Mouse (Mus musculus): Measurements from ENCODE around the gene Gm49355.
"Not testable (repeated sequence)": the region's sequence is repeated elsewhere in the genome, so short reads cannot be mapped to it uniquely, and the experiment has no call there.

The Gm49355 gene

GRCm38 (mm10) chr14:12283641-12284040 lies at the start of gene Gm49355:
Gene Gm49355 (plus strand): TSS chr14:12283976.
- DNase-seq (ENCODE audit: low spot score in 2 of 2) = no peak

GRCm38 (mm10) chr14:12243726-12244125 lies 40.0 kb upstream of the Gm49355 start:
- no peak for DNase-seq (ENCODE audit: low spot score in 2 of 2)

DNA sequence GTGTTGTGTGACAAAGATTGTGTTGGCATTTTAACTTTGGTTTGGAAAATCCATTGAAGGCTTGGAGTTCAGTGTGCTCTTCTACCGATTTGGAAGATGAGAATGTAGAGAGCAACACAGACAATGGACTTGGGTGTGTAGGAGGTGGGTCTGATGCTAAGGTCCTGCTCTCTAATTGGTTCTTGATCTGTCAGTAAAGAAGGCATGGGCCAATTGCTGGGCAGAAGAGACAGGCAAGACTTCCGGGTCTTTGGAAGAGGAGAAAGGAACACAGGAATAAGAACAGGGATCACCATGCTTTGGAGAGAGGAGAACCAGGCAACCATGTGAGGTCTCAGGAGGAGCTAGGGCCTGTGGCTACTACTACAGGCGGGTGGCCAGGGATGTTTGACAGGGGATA lies 7.7 kb upstream of the Gm49355 start:
- no peak for DNase-seq (ENCODE audit: low spot score in 2 of 2)

DNA sequence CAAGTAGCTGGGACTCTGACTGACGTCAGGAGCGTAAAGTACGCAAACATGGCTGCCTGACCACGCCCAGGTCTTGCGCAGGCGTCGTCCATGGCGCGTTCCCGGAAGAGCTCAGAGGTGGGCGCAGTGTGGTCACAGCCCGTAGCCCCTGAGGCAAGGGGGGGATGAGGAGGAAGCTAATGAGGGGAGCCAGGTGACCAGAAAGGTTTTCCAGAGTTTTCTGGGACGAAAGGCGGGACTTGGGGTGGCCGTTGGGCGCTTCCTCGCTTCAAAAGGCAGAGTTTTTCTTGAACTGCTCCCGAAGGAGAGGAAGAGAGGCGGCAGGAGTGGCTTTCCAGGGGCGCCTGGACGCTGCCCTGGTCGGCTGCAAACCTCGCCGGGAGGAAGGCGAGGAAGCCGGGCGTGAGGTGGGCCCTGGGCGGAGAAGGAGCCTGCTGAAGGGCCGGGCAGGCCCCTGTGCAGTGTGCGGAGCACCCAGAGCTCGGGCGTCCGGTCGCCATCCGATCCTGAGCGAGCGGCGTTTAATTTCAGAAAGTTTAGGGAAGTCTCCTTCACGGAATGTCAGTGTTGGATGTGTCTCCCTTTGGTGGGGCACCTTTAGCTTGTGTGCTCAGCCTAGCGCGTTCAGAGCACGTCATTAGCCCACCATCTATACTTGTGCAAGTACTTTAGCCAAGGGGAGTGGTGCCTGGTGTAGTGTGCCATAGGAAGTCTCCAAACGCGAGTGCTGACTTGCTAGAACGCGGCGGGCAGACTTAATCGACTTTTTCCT lies 551 bp downstream of the Gm49355 start, which contains the start of gene 3830406C13Rik:
Gene 3830406C13Rik, plus strand, starts transcription at position 33 of the 772 bp plus-strand sequence.
- DNase-seq (ENCODE audit: low spot score in 2 of 2) = peak; percentile 72 to 84

DNA sequence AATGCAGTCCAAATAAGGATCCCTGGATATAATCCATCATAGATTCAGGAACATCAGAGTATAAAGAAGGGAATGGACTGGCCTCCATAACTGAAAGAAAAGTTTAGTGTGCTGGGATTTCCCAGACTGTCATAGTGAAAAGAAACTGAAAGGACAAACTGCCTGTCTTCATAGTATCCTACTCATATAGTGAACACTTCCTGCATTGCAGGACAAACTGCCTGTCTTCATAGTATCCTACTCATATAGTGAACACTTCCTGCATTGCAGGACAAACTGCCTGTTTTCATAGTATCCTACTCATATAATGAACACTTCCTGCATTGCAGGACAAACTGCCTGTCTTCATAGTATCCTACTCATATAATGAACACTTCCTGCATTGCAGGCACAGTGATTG lies 6.0 kb downstream of the Gm49355 start:
- DNase-seq (ENCODE audit: low spot score in 2 of 2) = not testable (repeated sequence)

DNA sequence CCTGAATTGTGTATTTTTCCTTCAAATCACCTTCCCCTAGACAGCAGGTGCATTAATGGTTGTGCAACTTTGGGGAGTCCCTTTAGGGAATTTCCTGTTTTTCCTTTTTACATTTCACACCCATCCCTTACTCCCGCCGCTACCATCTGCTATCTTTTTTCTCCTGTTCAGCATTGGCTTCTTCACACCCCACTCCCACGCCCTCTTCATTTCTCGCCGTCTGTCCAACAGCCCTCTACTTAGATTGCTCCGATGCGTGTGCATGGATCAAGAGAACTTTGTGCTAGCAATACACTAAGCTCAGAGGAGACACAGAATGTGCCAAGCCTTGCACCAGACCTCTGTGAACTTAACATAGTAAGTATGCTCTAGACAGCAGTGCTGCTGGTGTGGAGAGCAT lies 12.6 kb downstream of the Gm49355 start:
- DNase-seq (ENCODE audit: low spot score in 2 of 2) = peak; percentile 46 to 50

GRCm38 (mm10) chr14:12299171-12299570 lies 15.4 kb downstream of the Gm49355 start:
- DNase-seq (ENCODE audit: low spot score in 2 of 2) = no peak

DNA sequence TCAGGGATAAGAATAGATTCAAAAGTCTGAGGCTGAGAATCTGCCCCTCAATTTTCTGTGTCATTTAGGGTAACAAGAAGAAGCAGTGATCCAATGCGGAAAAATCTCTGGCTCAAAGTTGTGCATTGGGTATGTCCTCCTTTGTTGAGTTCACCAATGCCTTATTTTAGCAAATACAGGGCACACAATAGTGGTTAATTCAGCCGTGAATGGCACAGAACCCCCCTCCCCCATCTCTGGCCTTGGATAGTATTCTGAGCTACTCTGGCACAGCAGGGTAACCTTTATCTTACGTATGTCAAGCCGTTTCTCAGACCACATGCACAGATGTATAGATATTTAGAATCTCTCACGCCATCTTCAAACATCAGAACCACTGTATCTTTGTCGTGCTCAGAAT lies 15.9 kb downstream of the Gm49355 start:
- no peak for DNase-seq (ENCODE audit: low spot score in 2 of 2)

- DNase-seq (ENCODE audit: low spot score in 2 of 2) = no peak
Observed at GRCm38 (mm10) chr14:12300275-12300674, 16.5 kb downstream of the Gm49355 start.

DNA sequence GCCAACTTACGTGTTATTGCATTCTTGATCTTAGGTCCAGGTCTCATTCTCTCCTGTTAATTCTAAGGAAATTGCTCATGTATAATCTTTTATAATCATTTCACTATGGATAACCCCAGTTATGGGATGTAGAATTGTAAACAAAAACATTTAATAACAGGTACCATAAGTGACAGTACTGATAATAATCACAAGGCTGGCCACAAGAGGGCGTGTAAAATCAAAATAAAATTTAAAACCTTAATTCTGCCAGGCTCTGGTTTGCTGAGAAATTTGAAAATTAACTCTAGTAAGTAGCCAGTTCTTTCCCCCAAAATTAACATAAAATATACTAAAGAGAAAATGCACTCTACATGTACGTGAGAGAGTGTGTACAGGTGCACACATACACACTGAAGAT lies 16.9 kb downstream of the Gm49355 start:
- DNase-seq (ENCODE audit: low spot score in 2 of 2) = no peak

GRCm38 (mm10) chr14:12303106-12303505 lies 19.3 kb downstream of the Gm49355 start:
- DNase-seq (ENCODE audit: low spot score in 2 of 2) = no peak

DNA sequence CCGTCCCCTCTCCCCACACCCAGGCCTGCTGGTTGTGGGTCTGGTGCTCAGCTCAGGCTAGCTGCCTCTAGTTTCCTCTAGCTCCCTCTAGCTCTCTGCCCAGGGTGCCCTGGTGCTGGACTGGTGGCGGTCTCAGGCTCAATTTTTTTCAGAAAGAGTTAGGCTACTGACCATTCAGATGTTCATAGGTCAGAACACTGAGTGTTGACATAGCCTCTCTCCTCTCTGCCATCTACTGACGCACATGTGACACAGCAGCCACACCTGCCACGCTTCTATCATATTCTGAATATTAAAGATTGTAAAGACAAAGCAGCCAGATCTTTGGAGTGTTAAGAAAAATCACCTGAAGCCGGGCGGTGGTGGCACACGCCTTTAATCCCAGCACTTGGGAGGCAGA lies 49.8 kb downstream of the Gm49355 start:
- no peak for DNase-seq (ENCODE audit: low spot score in 2 of 2)

DNA sequence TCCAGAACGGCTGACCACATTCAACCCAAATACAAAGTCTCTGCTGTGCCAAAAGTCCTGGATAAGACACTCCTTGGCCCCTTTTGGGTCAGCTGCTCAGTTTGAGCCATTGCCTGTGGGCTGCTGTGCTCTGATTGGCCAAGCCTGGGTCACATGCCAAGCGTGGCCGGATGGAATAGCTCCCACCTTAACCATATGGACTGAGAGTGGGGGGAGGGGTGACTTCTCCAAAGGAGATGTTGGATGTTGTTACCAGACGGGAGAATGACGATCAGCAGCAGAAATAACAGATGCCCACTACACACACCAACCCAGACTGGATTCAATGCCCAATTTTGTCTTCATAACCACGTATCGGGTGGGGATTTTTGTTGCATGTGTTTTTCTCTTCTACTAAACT lies 51.1 kb downstream of the Gm49355 start:
- no peak for DNase-seq (ENCODE audit: low spot score in 2 of 2)

DNA sequence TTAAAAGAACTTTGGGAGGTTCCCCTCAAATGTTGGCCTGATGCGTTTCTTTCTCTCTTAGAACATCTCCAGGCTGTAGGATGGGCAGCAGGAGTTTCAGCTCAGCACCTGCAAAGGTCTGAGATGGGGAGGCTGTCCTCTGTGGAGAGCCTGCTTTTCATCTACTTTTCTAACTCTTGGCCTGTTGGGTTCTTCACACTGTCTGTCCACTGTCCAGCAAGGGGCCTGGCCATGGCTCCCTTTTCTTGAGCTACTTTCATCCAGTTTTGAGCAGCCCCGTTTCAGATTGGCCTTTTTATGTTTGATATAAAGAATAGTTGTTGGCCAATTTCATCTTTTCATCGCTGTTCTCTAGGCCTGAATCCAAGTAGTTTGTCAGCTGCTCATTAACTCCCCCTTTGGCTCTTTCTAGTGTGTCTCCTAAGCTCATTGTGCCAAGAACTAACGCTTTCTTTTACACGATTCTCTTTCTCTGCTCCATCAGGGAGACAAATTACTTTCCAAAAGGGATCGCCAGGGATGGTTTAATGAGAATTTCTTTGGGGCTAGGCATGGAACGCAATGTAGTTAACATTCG lies 53.7 kb downstream of the Gm49355 start:
- no peak for DNase-seq (ENCODE audit: low spot score in 2 of 2)

GRCm38 (mm10) chr14:12337998-12338809 lies 54.4 kb downstream of the Gm49355 start:
- no peak for DNase-seq (ENCODE audit: low spot score in 2 of 2)

- DNase-seq (ENCODE audit: low spot score in 2 of 2) = no peak
Observed at GRCm38 (mm10) chr14:12338811-12339565, 55.2 kb downstream of the Gm49355 start.

GRCm38 (mm10) chr14:12340238-12341074 lies 56.7 kb downstream of the Gm49355 start:
- DNase-seq (ENCODE audit: low spot score in 2 of 2) = no peak

DNA sequence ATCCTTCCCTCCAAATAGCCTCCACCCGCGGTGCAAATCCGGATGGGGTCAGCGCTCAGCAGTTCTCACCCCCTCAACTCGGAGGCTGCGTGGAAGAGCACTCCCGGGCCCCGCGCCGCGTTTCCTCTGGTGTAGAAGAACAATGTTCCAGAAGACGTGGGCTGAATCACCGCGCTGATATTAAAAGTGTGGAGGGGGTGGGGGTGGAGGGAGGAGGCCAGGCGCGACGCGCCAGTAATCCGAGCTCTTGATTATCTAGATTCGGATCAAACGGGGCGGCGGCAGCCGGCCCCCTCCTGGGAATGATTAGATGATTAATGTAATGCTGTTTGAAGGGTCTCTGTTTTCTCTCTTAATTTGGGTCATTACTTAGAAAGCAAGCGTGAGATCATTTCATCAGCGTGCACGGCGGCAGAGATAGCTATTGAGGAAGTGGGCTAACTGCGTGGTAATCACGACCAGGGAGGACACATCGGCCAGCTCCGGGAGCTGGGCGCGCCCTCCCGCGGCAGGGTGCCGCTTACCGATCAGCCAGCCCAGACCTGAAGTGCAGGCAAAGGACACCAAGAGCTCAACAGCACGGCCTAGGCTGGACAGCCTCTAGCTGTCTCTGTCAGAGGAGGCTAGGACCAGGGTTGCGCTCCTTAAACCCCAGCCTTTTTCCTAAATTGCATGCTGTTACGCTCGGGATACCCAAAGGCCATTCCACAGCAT lies 57.5 kb downstream of the Gm49355 start:
- DNase-seq (ENCODE audit: low spot score in 2 of 2) = no peak

GRCm38 (mm10) chr14:12341789-12342457 lies 58.1 kb downstream of the Gm49355 start:
- DNase-seq (ENCODE audit: low spot score in 2 of 2) = no peak
